Mouse (Mus musculus) heart, embryonic 14.5 days (tissue): ENCODE results near the gene Sirpa. TPM values are rescaled to one million over a fixed set of nuclear protein-coding genes. Genes with fewer than 3 reads are reported as not detected.

Source experiments
- ATAC-seq: fragments of 200-750 bp; cut with Nextera tagmentation; 2 replicates; pipeline ENCODE4 v1.8.0; 2017; ENCODE audit warnings: low read depth, moderate TSS enrichment; ENCODE audit not compliant: insufficient number of reproducible peaks, insufficient read depth, low FRiP score
- H3K27ac ChIP-seq, 2 experiments: fragments of 200-500 bp in 1 of 2; fragments of 300-500 bp in 1 of 2; sonication (generic) in 1 of 2; replicated peaks in 1 of 2; 2 replicates each; pipeline ENCODE4 v1.5.1; 2012 to 2014; ENCODE audit warnings: low read depth in 2 of 2, low read length in 2 of 2, control low read depth in 1 of 2, mild to moderate bottlenecking in 1 of 2, mixed read lengths in 1 of 2; ENCODE audit not compliant: control insufficient read depth in 1 of 2, insufficient read depth in 1 of 2
- H3K27me3 ChIP-seq: fragments of 300-500 bp; sonication (generic); 2 replicates; pipeline ENCODE4 v1.6.1; 2014; ENCODE audit warnings: mild to moderate bottlenecking, low read length, control low read depth; ENCODE audit not compliant: control insufficient read depth, insufficient read depth
- H3K36me3 ChIP-seq: fragments of 300-500 bp; sonication (generic); 2 replicates; pipeline ENCODE4 v1.6.1; 2014; ENCODE audit warnings: mild to moderate bottlenecking, control low read depth, low read length, mixed read lengths; ENCODE audit not compliant: control insufficient read depth, insufficient read depth
- H3K4me1 ChIP-seq, 2 experiments: fragments of 200-500 bp in 1 of 2; fragments of 300-500 bp in 1 of 2; sonication (generic) in 1 of 2; 2 replicates each; pipeline ENCODE4 v1.6.1; 2012 to 2014; ENCODE audit warnings: low read length in 2 of 2, control low read depth in 1 of 2, mixed read lengths in 1 of 2; ENCODE audit not compliant: control insufficient read depth in 2 of 2, insufficient read depth in 2 of 2
- H3K4me2 ChIP-seq: fragments of 300-500 bp; sonication (generic); 2 replicates; pipeline ENCODE4 v1.6.1; 2014; ENCODE audit warnings: mild to moderate bottlenecking, low read length
- H3K4me3 ChIP-seq, 2 experiments: fragments of 200-500 bp in 1 of 2; fragments of 300-500 bp in 1 of 2; sonication (generic) in 1 of 2; 2 replicates each; pipeline ENCODE4 v1.5.1; 2012 to 2014; ENCODE audit warnings: low read length in 2 of 2, mild to moderate bottlenecking in 2 of 2, control low read depth in 1 of 2, low read depth in 1 of 2, moderate library complexity in 1 of 2; ENCODE audit not compliant: control insufficient read depth in 1 of 2, insufficient read depth in 1 of 2
- H3K9ac ChIP-seq: fragments of 300-500 bp; sonication (generic); 2 replicates; pipeline ENCODE4 v1.6.1; 2014; ENCODE audit warnings: mild to moderate bottlenecking, low read length
- H3K9me3 ChIP-seq: fragments of 300-500 bp; sonication (generic); 2 replicates; pipeline ENCODE4 v1.6.1; 2016; ENCODE audit warnings: low read length, control low read depth; ENCODE audit not compliant: control insufficient read depth
- WGBS: fragments of 180-500 bp; shearing (Covaris S2); extraction: QIAGEN DNeasy Blood & Tissue Kit; methylation state at CpG from one replicate; pipeline ENCODE4 v1.1.7; 2014; 5-methylcytosine and 5-hydroxymethylcytosine counted together
- polyA plus RNA-seq: library from polyadenylated mRNA; unstranded; fragments of >200 nt; fragmentation: Nextera tagmentation; extraction: Ambion mirVana; gene quantifications from 2 replicates; pipeline ENCODE4 v1.2.1, GENCODE M21; 2014

Sirpa gene
- polyA plus RNA-seq, 1 experiment from 2014 or later, result 19.8 TPM

GRCm38 (mm10) chr2:129556081-129556480 is 36.6 kb upstream of the Sirpa start:
- H3K4me3 ChIP-seq, result no peak overlapping the region
- no peaks in the 10 kb centered on the region for H3K27me3 ChIP-seq
- H3K4me1 ChIP-seq, result peaks cover 7 to 11% of the 10 kb centered on the region in 2 experiments
- no peaks in the 10 kb centered on the region for H3K9me3 ChIP-seq
- ATAC-seq, result no peak
- H3K27ac ChIP-seq, result no peak overlapping the region
- WGBS, result 72% methylated on average over 6 of the region's 6 CpGs
- no peak overlapping the region for H3K9ac ChIP-seq
- H3K36me3 ChIP-seq, result no peaks in the 10 kb centered on the region
- no peak overlapping the region for H3K4me2 ChIP-seq

GRCm38 (mm10) chr2:129558008-129558874 is 34.4 kb upstream of the Sirpa start:
- Histone ChIP-seq H3K9ac (no peak overlapping the region), H3K4me1 (peaks cover 7 to 11% of the 10 kb centered on the region in 2 experiments), H3K36me3 (no peaks in the 10 kb centered on the region), H3K27me3 (no peaks in the 10 kb centered on the region), H3K4me2 (no peak overlapping the region), H3K27ac (no peak overlapping the region), H3K4me3 (no peak overlapping the region), H3K9me3 (no peaks in the 10 kb centered on the region)
- ATAC-seq, result no peak
- 45% methylated on average over 12 of the region's 12 CpGs for WGBS

GRCm38 (mm10) chr2:129558875-129559219 is 33.8 kb upstream of the Sirpa start:
- ATAC-seq, result no peak
- Histone ChIP-seq H3K4me3 (no peak overlapping the region), H3K4me1 (peaks cover 7 to 11% of the 10 kb centered on the region in 2 experiments), H3K4me2 (no peak overlapping the region), H3K27me3 (no peaks in the 10 kb centered on the region), H3K9ac (no peak overlapping the region), H3K36me3 (no peaks in the 10 kb centered on the region), H3K27ac (no peak overlapping the region), H3K9me3 (no peaks in the 10 kb centered on the region)
- WGBS, result 40% methylated on average over 3 of the region's 3 CpGs

- Histone ChIP-seq H3K9me3 (no peaks in the 10 kb centered on the region), H3K9ac (no peak overlapping the region), H3K4me2 (no peak overlapping the region), H3K4me3 (no peak overlapping the region), H3K36me3 (no peaks in the 10 kb centered on the region), H3K4me1 (peaks cover 7 to 11% of the 10 kb centered on the region in 2 experiments), H3K27me3 (peaks cover 2% of the 10 kb centered on the region; the same call in 1 of the 2 replicates), H3K27ac (no peak overlapping the region)
- no peak for ATAC-seq
- WGBS, result 61% methylated on average over 3 of the region's 3 CpGs
Measured at GRCm38 (mm10) chr2:129561796-129562195, 30.8 kb upstream of the Sirpa start.

- Histone ChIP-seq H3K9me3 (no peaks in the 10 kb centered on the region), H3K27ac (no peak overlapping the region), H3K4me1 (peaks cover 0 to 1% of the 10 kb centered on the region in 2 experiments; a peak in 2 of 4 replicates), H3K9ac (no peak overlapping the region), H3K27me3 (peaks cover 2% of the 10 kb centered on the region; the same call in 1 of the 2 replicates), H3K4me3 (no peak overlapping the region), H3K4me2 (no peak overlapping the region), H3K36me3 (no peaks in the 10 kb centered on the region)
- WGBS, result 71% methylated on average over 5 of the region's 5 CpGs
- no peak for ATAC-seq
Measured at GRCm38 (mm10) chr2:129563944-129564709, 28.5 kb upstream of the Sirpa start.

- no peak for ATAC-seq
- Histone ChIP-seq H3K27me3 (peaks cover 25% of the 10 kb centered on the region), H3K36me3 (no peaks in the 10 kb centered on the region), H3K4me1 (peaks cover under 1 to 4% of the 10 kb centered on the region in 2 experiments; a peak in 3 of 4 replicates), H3K9ac (no peak overlapping the region), H3K27ac (no peak overlapping the region), H3K9me3 (no peaks in the 10 kb centered on the region), H3K4me3 (no peak overlapping the region), H3K4me2 (no peak overlapping the region)
- whole genome bisulfite sequencing, result 70% methylated on average over 7 of the region's 7 CpGs
Measured at GRCm38 (mm10) chr2:129569120-129569519, 23.5 kb upstream of the Sirpa start.

- 51% methylated on average over 5 of the region's 5 CpGs for WGBS
- Histone ChIP-seq H3K4me2 (no peak overlapping the region), H3K4me1 (peaks cover 5 to 6% of the 10 kb centered on the region in 2 experiments; a peak in 3 of 4 replicates), H3K9me3 (no peaks in the 10 kb centered on the region), H3K36me3 (no peaks in the 10 kb centered on the region), H3K4me3 (no peak overlapping the region), H3K27me3 (peaks cover 27% of the 10 kb centered on the region), H3K27ac (no peak overlapping the region), H3K9ac (no peak overlapping the region)
- no peak for ATAC-seq
Measured at GRCm38 (mm10) chr2:129569556-129569955, 23.1 kb upstream of the Sirpa start.
